Mouse (Mus musculus) layer of hippocampus, adult 2 months (tissue): ENCODE data around the gene Trip6. TPM values are rescaled to one million over a fixed set of nuclear protein-coding genes. Genes with fewer than 3 reads are reported as not detected.

Experiments
- DNase-seq, 2 experiments: peaks; one replicate each; pipeline ENCODE4 v3.0.0; 2022; ENCODE audit warnings: low spot score in 2 of 2
- H3K27ac ChIP-seq: fragments of 200-600 bp; 2 replicates; pipeline ENCODE4 v1.8.1; 2022
- H3K4me3 ChIP-seq: fragments of 200-600 bp; 2 replicates; pipeline ENCODE4 v1.8.1; 2022; ENCODE audit warnings: mild to moderate bottlenecking
- CTCF ChIP-seq: fragments of 200-600 bp; conservative IDR thresholded peaks from 2 replicates; pipeline ENCODE4 v1.8.1; 2022; ENCODE audit warnings: antibody characterized with exemption, mild to moderate bottlenecking, moderate library complexity
- microRNA-seq, 2 experiments: library from miRNA; unstranded; fragments of <30 nt; microRNA quantifications; one replicate each; pipeline ENCODE4 v1.2.0; 2021
- total RNA-seq, 2 experiments: library from RNA; stranded (reverse); gene quantifications; 2 replicates each; pipeline ENCODE4 v1.2.3; 2021

Trip6 gene
- total RNA-seq, 2 experiments from 2014 or later, result 4.8 to 7.3 TPM

GRCm38 (mm10) chr5:137268131-137268910 lies 45.9 kb downstream of the Trip6 start:
- no peak for TF ChIP-seq CTCF
- no peak overlapping the region for H3K4me3 ChIP-seq
- no peak for DNase-seq
- H3K27ac ChIP-seq, result no peak overlapping the region

- TF ChIP-seq CTCF, result no peak
Measured at GRCm38 (mm10) chr5:137264787-137265186, 49.4 kb downstream of the Trip6 start.

GRCm38 (mm10) chr5:137263897-137264720 lies 50.1 kb downstream of the Trip6 start:
- no peak for TF ChIP-seq CTCF
- Histone ChIP-seq H3K27ac (no peak overlapping the region), H3K4me3 (no peak overlapping the region)
- no peak for DNase-seq

More at GRCm38 (mm10) chr5:137264787-137265186, 49.4 kb downstream of the Trip6 start:
- no peak overlapping the region for H3K27ac ChIP-seq
- DNase-seq, result no peak
- no peak overlapping the region for H3K4me3 ChIP-seq

Small RNA genes lying within 50 kb of the gene (microRNA-seq; reads per million reads assigned to microRNA genes)
- gene Mir7036 (2.6 reads per million in 2 experiments), gene Mir8116 (0 to 0.74 reads per million in 2 experiments)

Other genes starting within 250 kb of the Trip6 start
- gene Serpine1, start 242.1 kb downstream of the Trip6 start, total RNA-seq, result under 1 TPM; 0.38 to 0.52 TPM
- 1 to 10 TPM; 5.5 to 5.8 TPM for gene Trim56, start 198.2 kb downstream of the Trip6 start, total RNA-seq
- gene Muc3, start 165.1 kb downstream of the Trip6 start, total RNA-seq, result not detected
- 1 to 10 TPM; 3.6 to 4.2 TPM for gene Muc3a, start 102.0 kb downstream of the Trip6 start, total RNA-seq
- 10 to 100 TPM; 58.5 to 62.3 TPM for gene Ache, start 26.9 kb downstream of the Trip6 start, total RNA-seq
- 10 to 100 TPM; 12.4 to 13.8 TPM for gene Ufsp1, start 19.8 kb downstream of the Trip6 start, total RNA-seq
- 100 to 1,000 TPM; 223 to 232 TPM for gene Srrt, start 6.7 kb downstream of the Trip6 start, total RNA-seq
- 10 to 100 TPM; 27.9 to 28.4 TPM for gene Slc12a9, start 19.2 kb upstream of the Trip6 start, total RNA-seq
- 1 to 10 TPM; 5.6 to 5.7 TPM for gene Ephb4, start 35.7 kb upstream of the Trip6 start, total RNA-seq
- under 1 TPM; 0.36 to 0.49 TPM for gene Zan, start 162.7 kb upstream of the Trip6 start, total RNA-seq
- 10 to 100 TPM; 33.8 to 35.1 TPM for gene Pop7, start 188.1 kb upstream of the Trip6 start, total RNA-seq
- 10 to 100 TPM; 61.9 to 63.5 TPM for gene Gigyf1, start 204.1 kb upstream of the Trip6 start, total RNA-seq
- gene Epo, start 218.8 kb upstream of the Trip6 start, total RNA-seq, result not detected
- gene Gnb2, start 219.1 kb upstream of the Trip6 start, total RNA-seq, result 100 to 1,000 TPM; 600 to 607 TPM
- 100 to 1,000 TPM; 138 to 142 TPM for gene Actl6b, start 239.1 kb upstream of the Trip6 start, total RNA-seq